Mouse (Mus musculus): ENCODE results near the gene Wipf1.
"Not testable (repeated sequence)": the region's sequence is repeated elsewhere in the genome, so short reads cannot be mapped to it uniquely, and the experiment has no call there.

Wipf1 gene

DNA sequence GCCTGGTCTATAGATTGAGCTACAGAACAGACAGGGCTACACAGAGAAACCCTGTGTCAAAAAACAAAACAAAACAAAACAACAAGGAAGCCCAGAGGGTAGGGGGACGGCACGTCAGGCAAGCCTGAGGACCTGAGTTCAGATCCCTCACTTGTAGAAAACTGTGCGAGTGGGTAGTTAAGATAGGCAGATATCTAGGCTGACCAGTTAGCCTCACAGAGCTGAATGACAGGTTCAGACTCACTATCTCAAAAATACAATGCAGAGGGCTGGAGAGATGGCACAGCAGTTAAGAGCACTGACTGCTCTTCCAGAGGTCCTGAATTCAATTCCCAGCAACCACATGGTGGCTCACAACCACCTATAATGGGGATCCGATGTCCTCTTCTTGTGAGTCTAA is 23.2 kb downstream of the Wipf1 start:
- DNase-seq = not testable (repeated sequence)

DNA sequence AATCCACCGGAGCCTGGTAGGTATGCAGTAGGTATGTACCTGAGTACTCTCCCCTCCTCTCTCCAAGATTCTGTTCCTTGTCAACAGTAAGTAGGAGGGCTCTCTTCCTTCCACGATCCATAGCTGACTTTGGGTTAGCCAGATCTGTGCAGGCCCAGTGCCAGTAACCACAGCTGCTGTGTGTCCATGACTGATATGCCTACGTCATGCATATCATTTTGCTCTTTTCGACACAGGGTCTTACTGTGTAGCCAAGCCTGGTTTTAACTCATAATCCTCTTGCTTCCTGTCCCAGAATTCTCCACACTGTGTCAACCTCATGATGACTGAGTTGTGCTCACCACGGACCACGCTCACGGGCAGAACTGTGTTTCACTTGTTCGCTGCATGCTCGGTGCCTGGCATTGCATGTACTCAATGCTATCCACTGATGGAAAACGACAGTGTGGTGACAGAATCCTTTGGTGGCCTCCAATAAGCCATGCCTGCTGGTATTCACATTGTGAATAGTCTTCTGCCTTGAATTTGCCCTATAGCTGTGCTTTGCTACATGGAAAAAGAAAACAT is 26.6 kb downstream of the Wipf1 start:
- peak; percentile 93 for DNase-seq

DNA sequence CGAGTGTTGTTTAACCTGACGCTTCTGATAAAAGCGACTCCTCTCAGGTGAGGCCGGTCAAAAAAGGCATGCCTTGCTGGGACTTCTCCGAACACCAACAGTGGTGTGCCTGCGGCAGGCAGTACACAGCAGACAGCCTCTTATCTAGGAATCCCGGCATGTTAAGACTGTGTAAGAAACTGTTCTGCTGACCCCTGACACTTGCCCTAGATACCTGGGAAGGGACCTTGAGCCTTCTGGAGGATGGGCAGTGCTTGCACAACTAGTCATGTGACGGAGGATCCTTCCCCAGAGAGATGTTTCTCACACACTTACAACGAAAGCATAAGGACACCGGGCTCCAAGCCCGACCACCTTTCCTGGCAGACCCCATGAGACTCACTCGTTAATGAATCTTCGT is 28.7 kb downstream of the Wipf1 start:
- no peak for DNase-seq

DNA sequence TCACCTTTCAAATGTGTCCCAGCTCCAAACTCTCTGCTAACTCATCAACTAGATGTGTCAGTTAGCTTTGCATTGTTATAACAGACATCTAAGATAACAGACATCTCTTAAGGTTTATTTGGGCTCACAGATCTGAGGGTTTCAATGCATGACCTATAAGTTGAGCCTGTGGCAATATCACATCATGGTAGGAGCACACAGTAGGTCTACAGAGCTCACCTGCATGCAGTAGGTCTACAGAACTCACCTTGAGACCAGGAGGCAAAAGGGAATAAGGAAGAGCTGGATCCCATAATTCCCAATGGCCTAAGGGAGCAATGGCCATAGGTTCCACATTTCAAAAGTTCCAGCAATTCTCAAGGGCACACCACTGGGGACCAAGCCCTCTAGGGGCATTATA is 31.2 kb downstream of the Wipf1 start:
- DNase-seq = no peak

DNA sequence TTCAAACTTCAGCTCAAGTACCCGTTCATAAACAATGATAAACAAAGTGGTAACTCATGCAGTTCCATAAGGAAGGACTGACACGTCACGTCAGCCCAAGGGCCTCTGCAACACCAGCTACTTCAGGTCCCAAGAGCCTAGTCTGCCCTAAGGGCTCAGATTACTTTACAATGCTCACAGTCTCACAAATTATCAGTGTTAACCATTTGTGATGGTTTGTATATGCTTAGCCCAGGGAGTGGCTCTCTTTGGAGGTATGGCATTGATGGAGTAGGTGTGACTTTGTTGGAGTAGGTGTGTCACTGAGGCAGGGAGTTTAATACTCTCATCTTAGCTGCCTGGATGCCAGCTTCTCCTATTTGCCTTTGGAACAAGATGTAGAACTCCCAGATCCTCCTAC is 32.0 kb downstream of the Wipf1 start:
- no peak for DNase-seq

DNA sequence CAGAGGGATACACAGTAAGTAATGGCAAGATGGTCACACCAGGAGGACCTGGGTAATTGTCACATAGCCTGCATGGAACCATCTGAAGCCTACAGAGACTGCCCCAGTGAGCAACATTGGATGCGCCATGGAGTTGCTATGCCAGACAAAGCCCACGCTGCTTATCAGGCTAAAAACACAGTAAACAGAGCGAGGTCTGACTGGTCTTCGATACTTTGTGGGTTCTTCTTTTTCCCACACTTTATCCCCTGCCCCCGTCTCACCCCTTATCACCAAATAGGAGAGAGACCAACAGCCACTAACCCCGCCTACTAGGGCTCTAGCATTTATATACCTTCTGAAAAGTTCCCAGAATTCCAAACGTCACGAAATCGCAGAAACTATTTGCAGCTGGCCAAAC is 32.6 kb downstream of the Wipf1 start:
- DNase-seq = no peak

DNA sequence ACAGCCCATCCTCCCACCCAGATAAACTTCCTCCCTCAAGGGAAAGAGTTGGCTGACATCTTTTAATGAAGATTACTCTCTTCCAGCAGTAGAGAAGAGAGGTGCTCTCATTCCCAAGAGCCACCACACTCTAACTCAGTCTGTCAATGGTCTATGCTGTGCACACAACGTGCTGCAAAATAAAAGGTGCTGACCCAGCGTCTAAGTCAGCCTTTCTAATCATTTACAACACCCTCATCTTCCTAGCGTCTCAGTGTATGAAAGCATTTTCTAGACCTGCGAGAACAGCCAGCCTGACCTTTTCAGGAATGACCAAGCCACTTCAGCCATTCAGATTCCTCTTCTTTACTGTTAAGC is 33.2 kb downstream of the Wipf1 start:
- no peak for DNase-seq

DNA sequence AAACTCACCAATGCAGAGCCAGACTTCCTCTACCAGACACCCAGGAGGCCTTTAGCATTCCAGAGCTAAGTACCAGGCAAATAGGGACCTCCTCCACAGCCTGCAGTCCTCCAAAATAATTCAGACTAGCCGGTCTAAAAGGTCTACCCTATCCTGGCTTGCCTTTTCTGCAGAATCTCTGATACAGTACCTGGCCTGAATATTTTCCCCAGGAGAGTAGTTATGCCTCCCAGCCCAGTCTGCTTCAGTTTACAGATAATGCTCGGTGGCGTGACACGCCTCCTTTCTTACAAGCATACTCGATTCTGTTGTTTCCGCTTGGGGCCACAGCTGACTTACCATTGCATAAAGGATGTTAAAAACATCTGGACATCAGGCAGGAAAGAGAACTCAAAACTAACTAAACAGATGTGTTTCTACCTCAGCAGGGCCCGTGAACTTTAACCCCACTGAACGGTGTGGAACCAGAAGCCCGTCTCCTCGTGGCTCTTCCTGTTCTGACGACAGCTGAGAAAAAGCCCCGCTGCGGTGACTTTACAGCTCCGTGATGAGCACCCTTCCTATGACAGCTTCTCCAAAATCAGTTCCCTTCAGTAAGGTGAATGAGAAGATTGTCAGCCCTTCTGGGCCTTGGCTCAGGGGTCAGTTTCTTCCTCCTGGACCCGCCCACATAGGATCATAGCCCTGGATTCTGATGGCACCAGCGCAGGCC is 33.8 kb downstream of the Wipf1 start:
- DNase-seq = peak; percentile 97

DNA sequence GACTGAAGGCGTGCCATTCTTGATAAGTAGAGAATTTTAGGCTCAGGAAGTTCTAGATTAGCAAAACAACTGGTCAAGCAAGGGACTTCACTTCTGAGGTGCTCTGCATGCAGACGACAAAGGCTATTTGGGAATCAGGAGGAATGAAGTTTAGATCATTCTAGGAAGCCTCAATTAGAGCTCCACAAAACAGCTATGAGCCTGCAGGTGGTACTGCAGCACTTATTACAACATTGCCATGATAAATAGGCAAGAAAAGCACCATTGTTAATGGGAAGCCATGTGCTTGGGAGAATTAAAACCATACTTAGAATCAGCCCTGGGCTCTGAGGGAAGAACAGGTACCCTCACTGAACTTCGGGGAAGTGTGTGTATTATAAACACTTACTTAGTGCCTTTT is 36.0 kb downstream of the Wipf1 start:
- no peak for DNase-seq

DNA sequence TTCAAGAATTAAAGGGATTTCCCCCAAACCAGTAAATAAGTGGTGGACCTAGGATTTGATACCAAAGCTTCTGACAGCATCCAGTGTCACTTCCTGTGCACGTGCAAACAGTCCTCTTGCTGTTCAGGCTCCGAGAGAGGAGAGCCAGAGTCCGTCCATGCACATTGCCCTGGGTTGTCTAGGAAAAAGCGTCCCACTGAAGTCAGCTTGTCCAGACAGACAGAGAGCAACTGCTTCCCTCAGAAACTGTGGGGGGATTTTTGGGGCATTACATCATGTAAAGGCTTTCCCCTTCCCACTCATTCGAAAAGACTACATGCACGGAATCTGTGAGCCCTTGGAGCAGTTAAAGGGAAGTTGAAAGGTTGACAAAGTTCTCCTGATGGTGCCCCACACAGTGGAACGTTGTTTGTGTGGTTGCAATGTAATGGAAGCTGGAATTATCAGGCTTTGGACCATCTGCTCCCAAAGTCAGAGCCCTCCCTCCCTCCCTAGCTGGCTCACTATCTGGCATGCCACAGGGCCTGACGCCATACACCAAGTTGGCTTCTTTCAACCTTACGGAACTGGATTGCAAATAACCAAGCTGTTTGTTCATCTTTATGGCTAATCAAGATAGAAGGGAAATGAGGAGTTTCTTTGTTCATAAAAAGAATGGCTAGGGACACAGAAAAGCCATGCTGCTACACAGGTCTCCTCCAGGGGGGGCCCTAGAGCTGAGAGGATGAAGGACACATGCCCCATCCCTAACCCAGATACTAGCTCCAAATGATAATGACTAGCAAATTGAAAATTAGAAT is 37.9 kb downstream of the Wipf1 start:
- no peak for DNase-seq

DNA sequence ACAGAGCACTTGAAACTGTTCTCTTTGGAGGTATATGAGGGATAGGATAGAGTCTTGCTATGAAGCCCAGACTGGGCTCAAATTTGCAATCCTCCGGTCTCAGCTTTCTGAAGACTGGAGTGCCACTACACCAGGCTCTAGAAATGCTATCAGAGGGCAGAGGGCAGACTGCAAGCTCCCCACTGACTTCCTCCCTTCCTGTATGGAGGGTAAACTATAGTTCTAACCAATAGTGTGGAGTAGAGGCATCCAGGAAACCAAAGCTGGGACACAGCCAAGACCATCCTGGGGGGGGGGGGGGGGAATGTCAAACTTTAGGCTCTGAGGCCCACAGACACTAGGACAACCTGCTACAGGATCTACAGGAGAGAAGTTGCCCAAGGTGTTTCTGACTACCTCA is 39.1 kb downstream of the Wipf1 start:
- no peak for DNase-seq

DNA sequence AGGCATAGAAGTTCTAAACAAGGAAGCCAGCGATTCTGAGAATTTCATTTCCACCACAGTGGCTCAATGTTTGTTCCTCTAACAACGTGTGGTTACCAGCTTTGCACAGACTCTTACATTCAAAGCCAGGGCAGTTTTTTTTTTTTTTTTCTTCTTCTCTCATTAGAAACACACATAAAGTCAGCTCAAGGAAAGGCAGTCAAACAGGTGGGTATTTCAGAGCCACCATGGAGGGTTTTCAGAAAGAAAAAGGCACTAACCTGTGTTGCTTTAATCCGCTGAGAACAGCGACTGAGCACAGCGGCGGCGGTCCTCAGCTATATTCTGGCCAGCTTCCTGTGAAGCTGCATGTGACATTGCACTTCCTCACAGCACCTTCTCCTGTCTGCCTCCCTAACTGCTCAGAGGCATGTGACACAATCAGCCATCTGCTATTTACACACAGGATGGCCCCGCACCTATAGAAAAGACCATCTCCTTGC is 43.4 kb downstream of the Wipf1 start:
- peak; percentile 93 for DNase-seq

DNA sequence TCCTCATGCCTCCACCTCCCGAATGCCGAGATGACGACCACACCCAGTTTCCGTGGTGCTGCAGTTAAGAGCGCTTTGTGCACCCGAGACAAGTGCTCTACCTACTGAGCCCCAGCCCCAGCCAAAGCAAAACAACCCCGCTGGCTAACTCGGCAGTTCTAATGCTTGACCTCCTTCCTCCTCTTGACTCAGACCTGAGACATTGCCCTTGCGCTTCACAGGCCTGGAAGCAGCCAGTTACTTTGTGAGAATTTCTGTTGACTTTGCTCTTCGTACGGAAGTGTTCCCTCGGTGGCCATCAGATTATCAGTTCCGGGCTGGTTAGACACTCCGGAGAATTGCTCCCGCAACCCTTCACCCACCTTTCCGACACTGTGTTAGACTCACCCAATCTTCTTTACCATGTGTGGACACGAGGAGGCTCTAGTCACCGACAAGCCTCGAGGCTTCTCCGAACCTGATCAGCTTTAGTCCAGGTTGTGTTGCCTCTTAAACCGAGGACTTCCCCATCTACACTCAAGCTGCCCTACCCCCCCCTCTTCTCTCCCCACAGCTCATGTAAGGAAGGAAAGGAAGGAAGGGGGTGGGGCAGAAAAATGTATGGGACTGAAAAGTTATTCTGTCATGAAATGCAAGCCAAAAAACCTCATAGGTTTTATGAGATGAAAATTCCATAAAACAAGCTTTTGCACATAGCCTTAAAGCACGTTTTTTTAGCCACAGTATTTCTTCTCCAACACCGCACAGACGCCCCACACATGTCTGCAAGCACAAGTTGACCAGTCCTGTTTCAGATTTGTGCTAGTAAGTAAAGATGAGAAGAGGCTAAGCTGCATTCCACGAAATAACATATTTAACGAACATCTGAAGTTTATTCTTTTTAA is 44.1 kb downstream of the Wipf1 start:
- peak; percentile 93 for DNase-seq

DNA sequence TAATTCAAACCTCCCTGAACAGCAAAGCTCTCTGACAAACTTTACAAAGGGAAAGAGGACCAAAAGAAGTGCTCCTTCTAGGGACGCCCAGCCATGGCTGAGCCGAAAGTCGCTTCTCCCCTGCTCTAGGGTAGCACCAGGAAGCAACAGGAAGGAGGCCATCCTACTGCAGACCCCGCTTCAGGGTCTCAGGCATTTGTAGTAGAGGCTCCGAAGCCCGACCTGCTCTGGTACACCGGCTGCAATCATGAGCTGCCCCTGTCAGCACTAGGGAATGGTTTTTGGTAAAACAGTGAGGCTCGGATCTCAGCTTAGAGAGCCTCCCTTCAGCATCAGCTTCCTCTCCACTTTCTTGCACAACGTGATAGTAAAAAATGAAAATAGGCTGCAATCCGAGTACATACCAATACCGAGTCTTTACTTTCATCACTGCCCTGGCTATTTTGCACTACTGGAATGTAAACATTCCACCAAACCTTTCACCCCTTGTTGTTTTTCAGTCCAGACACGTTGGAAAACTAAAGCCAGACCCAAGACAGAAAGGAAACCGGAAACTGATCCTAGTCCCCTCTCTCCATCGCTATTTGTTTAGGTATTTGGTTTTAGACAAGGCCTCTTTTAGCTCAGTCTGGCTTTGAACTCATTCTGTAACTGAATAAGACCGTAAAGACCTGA is 44.8 kb downstream of the Wipf1 start:
- no peak for DNase-seq

DNA sequence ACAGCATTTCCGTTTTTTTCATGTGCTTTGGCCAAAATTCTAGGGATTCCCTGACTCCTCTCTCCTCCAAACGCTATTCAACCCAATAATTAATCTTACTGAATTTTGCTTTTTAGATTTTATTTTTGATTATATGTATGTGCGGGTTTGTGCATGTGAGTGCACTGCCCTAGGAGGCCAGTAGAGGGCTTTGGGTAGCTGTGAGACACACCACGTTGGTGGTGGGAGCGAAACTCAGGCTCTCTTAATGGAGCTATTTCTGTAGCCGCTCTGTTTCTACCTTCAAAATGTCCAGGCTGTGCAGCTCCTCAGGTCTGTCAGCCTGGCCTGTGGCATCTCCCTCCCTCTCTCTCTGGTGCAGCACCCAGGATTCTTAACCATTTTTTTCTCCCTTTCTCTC is 50.7 kb downstream of the Wipf1 start:
- DNase-seq = no peak

DNA sequence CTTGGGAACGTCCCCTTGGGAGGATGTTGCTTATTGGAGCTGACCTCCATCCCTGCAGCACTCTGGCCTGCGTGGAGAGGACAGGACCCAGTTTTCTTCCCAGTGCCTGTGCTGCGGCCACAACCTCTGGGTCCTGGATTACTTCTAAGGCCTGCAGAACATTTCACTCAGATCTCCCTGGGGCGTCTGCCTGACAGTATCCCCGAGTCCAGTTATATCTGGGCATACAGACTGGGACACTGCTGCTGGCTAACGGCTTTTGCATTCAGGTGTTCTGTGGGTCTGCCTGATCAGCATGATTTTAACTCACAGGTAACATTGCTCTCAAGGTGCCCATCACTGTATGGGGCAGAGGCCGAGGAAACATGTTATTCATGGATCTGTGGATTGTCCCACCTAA is 52.0 kb downstream of the Wipf1 start:
- DNase-seq = peak; percentile 91

DNA sequence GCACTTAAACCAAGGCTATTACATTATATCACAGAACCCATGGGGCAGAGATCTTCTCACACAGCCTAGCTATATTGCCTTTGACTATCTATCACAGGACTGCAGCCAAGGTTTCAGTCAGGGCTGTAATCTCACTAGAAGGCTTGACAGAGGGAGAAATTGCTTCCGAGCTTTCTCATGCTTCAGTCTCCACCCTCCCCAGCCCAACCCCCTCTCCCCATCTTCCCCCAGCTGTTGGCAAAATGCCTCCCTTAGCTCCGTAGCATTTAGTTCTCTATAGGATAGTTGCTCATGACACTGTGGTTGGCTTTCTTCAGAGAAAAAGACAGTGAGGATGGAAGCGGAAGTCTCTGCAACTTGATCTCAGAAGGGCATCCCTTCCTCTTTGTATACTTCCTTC is 54.0 kb downstream of the Wipf1 start:
- peak; percentile 93 for DNase-seq

DNA sequence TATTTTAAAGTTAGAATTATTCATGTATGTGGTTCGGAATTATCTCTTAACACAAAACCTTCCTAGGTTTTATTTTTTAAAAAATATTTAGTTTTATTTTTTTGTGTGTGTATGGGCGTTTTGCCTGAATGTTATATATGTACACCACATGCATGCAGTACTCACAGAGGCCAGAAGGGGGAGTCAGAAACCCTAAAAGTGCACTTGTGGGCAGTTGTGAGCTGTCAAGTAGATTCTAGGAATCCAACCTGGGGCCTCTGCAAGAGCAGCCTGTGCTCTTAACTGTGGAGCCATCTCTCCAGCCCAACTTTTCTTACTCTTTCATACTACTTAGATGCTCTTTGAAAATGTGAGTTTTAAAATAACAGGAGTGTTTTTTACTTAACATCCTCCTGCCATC is 57.4 kb downstream of the Wipf1 start:
- no peak for DNase-seq

DNA sequence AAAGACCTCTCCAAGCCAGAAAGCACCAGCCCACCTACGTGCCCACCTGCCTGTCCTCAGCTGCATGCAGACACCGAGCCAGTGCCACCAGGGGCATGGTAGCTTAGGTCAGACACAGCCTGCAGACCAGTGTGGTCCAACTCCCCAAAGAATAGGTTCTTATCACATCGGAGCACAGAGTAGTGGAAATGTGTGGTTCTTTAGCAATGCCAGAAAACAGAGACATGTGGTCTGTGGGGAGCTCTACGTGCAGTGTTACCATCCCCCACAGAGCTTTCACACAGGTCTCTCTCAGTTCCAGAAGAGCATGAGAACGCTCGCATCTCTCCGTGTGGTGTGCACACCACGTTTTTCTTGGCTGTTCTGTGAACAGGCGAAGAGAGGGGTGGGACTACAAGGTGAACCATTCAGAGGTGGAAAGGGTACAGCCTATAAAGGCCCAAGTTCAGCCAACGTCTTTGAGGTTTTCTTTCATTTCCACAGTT is 59.3 kb downstream of the Wipf1 start:
- DNase-seq = peak; percentile 95

DNA sequence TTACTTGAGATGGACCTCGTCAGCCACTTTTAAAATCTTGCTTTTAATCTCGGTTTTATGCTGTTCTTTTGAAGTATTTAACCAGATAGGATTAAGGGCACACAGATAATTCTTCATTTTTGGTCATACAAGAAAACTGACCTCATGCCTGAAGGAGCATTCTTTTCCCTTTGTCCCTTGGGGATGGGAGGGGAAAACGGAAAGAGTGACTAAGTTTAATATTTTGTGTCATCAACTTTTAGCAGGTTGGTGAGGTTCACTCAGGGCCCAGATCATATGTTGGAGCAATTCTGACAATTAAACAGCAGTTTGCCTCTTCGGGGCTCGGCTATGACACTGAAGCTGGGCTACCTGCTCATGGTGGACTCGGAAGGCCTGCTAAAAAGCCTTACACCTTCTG is 60.0 kb downstream of the Wipf1 start:
- DNase-seq = peak; percentile 88

DNA sequence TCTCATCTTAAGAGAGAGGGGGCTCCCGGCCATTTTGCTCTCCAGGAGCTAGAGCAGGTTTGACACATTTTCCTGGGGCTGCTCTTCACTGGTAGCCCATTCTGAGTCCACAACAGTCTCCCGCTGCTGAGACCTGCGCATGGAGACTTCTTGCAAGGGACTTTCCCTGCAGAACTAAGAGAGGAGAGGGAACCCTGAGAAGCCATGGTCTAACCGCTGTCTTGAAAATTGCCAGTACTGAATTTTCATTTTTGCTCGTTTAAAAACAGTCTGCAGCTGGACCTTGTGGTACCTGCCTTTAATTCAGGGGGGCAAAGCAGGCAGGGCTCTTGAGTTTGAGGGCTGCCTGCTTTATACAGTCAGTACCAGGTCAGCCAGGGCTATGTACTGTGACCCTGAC is 60.5 kb downstream of the Wipf1 start:
- DNase-seq = no peak

DNA sequence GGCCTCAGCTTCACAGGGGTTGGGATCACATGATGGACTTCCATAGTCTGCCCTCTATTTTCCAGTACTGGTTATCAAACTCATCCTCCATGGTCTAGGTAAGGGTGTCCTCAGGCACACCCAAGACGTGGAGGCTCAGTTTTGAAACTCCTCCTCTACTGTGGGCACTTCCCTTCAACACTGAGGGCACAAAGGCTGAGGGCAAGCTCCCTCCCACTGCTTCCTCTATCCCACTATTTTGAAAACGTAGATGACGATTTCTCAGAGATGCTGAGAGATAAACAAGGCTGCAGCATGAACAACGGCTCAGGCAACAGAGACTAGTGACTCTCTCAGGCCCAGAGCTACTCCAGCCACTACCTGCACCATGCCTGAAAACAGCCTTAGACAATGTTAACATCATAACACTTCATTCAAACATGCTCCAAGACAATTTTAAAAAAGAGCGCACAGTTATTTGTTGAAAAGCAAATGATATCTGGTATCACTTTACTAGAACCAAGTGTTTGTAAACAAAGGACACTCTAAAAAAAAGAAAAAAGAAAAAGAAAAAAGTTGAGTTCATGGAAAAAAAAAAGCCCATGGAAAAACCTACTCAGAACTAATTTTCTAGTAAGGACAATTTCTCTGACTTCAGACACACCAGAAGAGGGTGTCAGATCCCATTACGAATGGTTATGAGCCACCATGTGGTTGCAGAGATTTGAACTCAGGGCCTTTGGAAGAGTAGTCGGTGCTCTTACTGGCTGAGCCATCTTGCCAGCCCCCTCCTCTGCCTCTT is 62.3 kb downstream of the Wipf1 start:
- no peak for DNase-seq

All from heart, adult 11 months (tissue).